Mouse (Mus musculus) skeletal muscle tissue, adult 2 months (tissue): ENCODE measurements at regions not wholly inside any gene's neighbourhood (a gene's known extent, or its start where the extent isn't known, plus 50 kb on each side); places are given as distances from the start of the nearest gene placed in this dataset.
A peak's percentile ranks its signal among the peaks of the same experiment; 100 is the strongest.

Experiments
- DNase-seq: peaks from one replicate; pipeline ENCODE4 v3.0.0-alpha.2; 2012; ENCODE audit warnings: low read depth, low spot score

GRCm38 (mm10) chr3:21961746-21962145 is 114.7 kb upstream of the Tbl1xr1 start:
- DNase-seq = no peak

- DNase-seq = peak; percentile 20
Measured at GRCm38 (mm10) chr3:21962360-21962782, 114.1 kb upstream of the Tbl1xr1 start.

GRCm38 (mm10) chr3:21962921-21963732 is 113.3 kb upstream of the Tbl1xr1 start:
- DNase-seq = no peak

GRCm38 (mm10) chr3:21963733-21964351 is 112.6 kb upstream of the Tbl1xr1 start:
- no peak for DNase-seq

- no peak for DNase-seq
Measured at GRCm38 (mm10) chr3:21964438-21964837, 112.0 kb upstream of the Tbl1xr1 start.

GRCm38 (mm10) chr3:21965556-21965955 is 110.9 kb upstream of the Tbl1xr1 start:
- no peak for DNase-seq

- no peak for DNase-seq
Measured at GRCm38 (mm10) chr3:21971731-21972130, 104.7 kb upstream of the Tbl1xr1 start.

GRCm38 (mm10) chr3:21973153-21973552 is 103.3 kb upstream of the Tbl1xr1 start:
- DNase-seq = no peak

GRCm38 (mm10) chr3:21973681-21974080 is 102.8 kb upstream of the Tbl1xr1 start:
- no peak for DNase-seq

GRCm38 (mm10) chr3:21974766-21975165 is 101.7 kb upstream of the Tbl1xr1 start:
- no peak for DNase-seq

- no peak for DNase-seq
Measured at GRCm38 (mm10) chr3:21977775-21978174, 98.7 kb upstream of the Tbl1xr1 start.

GRCm38 (mm10) chr3:21982991-21983390 is 93.5 kb upstream of the Tbl1xr1 start:
- DNase-seq = no peak

GRCm38 (mm10) chr3:21983993-21984725 is 92.3 kb upstream of the Tbl1xr1 start:
- no peak for DNase-seq

- DNase-seq = no peak
Measured at GRCm38 (mm10) chr3:21984807-21985206, 91.6 kb upstream of the Tbl1xr1 start.

- DNase-seq = peak; percentile 83
Measured at GRCm38 (mm10) chr3:21986164-21986892, 90.1 kb upstream of the Tbl1xr1 start.

- peak; percentile 94 for DNase-seq
Measured at GRCm38 (mm10) chr3:21986893-21987250, 89.6 kb upstream of the Tbl1xr1 start.

- no peak for DNase-seq
Measured at GRCm38 (mm10) chr3:21987455-21988009, 88.9 kb upstream of the Tbl1xr1 start.

- peak; percentile 30 for DNase-seq
Measured at GRCm38 (mm10) chr3:21988010-21988531, 88.4 kb upstream of the Tbl1xr1 start.

GRCm38 (mm10) chr3:21990526-21990925 is 85.9 kb upstream of the Tbl1xr1 start:
- no peak for DNase-seq

GRCm38 (mm10) chr3:21991681-21992152 is 84.7 kb upstream of the Tbl1xr1 start:
- DNase-seq = peak; percentile 21

GRCm38 (mm10) chr3:21992203-21992602 is 84.2 kb upstream of the Tbl1xr1 start:
- no peak for DNase-seq
